Mouse (Mus musculus): ENCODE results near the gene Itsn1.

GRCm38 (mm10) chr16:91932843-91933518, 203.9 kb downstream of the Itsn1 start:
- no peak for TF ChIP-seq CTCF (conservative IDR thresholded peaks at IDR 0.05; ENCODE audit: low read length)
- TF ChIP-seq NANOG (IDR thresholded peaks at IDR 0.05; ENCODE audit: borderline replicate concordance, low read length) = no peak
- TF ChIP-seq POU5F1 (IDR thresholded peaks at IDR 0.05; ENCODE audit: borderline replicate concordance, low read length) = no peak

Data from E14TG2a.4 (cell line).